Mouse (Mus musculus) lung, adult 2 months (tissue): ENCODE results near the gene Vac14.

Experiments used
- CTCF ChIP-seq: fragments of 200-500 bp; IDR thresholded peaks from 2 replicates; pipeline ENCODE4 v1.5.1; 2011; ENCODE audit warnings: mild to moderate bottlenecking, low read length, control low read depth; ENCODE audit not compliant: insufficient read depth
- POLR2A ChIP-seq: fragments of 200-500 bp; IDR thresholded peaks from 2 replicates; pipeline ENCODE4 v1.6.1; 2011; ENCODE audit warnings: low read depth, mild to moderate bottlenecking, control low read depth, low read length, borderline replicate concordance; ENCODE audit errors: extremely low read depth

GRCm38 (mm10) chr8:110594164-110594563, 24.2 kb upstream of the Vac14 start:
- no peak for TF ChIP-seq POLR2A
- no peak for TF ChIP-seq CTCF
